In the genomic region with DNA sequence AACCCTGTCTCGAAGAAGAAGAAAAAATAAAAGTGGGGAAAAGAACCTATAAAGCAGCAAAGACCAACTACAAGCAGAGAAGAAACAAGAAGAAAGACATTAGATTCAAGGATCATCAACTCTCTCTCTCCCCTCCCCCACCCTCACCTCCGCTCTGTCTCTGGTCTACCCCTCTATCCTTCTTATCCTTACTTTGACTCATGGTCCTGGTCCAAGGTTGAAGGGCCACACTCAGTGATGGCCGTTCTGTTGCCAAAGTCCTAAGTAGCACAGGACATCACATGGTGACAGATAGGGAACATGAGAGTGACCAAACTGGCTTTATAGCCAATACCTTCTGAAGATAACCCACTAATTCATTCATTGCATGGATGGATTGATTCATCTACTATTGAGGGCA, we compare ENCODE assay signal across 28 mouse cellular contexts. TPM values are rescaled to one million over a fixed set of nuclear protein-coding genes. Genes with fewer than 3 reads are reported as not detected.
"Had no signal": no experiment of that assay in that cellular context is flagged by ENCODE, and none has a peak within 500 bp of the region (broad histone marks: within the 10 kb centered on the region; RNA-seq: fewer than 3 reads in every experiment).

No protein-coding gene starts in this region.

- H3K4me3 ChIP-seq: heart, embryonic 13.5 days; heart, embryonic 15.5 days; hindbrain, embryonic 13.5 days; hindbrain, embryonic 15.5 days; kidney, embryonic 15.5 days; layer of hippocampus, adult 2 months; left cerebral cortex, adult 2 months; limb, embryonic 10.5 days; limb, embryonic 12.5 days; liver, embryonic 13.5 days; liver, embryonic 15.5 days had no signal

- H3K9ac ChIP-seq: heart, embryonic 13.5 days; heart, embryonic 15.5 days; hindbrain, embryonic 13.5 days; hindbrain, embryonic 15.5 days; kidney, embryonic 15.5 days; limb, embryonic 12.5 days; liver, embryonic 13.5 days; liver, embryonic 15.5 days had no signal

- H3K36me3 ChIP-seq: heart, embryonic 13.5 days; heart, embryonic 15.5 days; hindbrain, embryonic 13.5 days; hindbrain, embryonic 15.5 days; kidney, embryonic 15.5 days; limb, embryonic 10.5 days; limb, embryonic 12.5 days; liver, embryonic 13.5 days; liver, embryonic 15.5 days had no signal

- H3K27me3 ChIP-seq: heart, embryonic 13.5 days; heart, embryonic 15.5 days; hindbrain, embryonic 15.5 days; kidney, embryonic 15.5 days; limb, embryonic 12.5 days had no signal

- H3K27ac ChIP-seq: heart, embryonic 13.5 days; heart, embryonic 15.5 days; hindbrain, embryonic 13.5 days; hindbrain, embryonic 15.5 days; hindbrain, postnatal 0 days; kidney, embryonic 15.5 days; kidney, postnatal 0 days; layer of hippocampus, adult 2 months; left cerebral cortex, adult 2 months; limb, embryonic 10.5 days; limb, embryonic 12.5 days; liver, embryonic 13.5 days; liver, embryonic 15.5 days had no signal

- ATAC-seq: hindbrain, postnatal 0 days had no signal

- H3K9me3 ChIP-seq: heart, embryonic 13.5 days; heart, embryonic 15.5 days; hindbrain, embryonic 13.5 days; hindbrain, embryonic 15.5 days; limb, embryonic 10.5 days; limb, embryonic 12.5 days; liver, embryonic 13.5 days; liver, embryonic 15.5 days had no signal

- DNase-seq: gastrocnemius, postnatal 14 days; gastrocnemius, postnatal 36 days; heart, adult 18-20 months; heart, postnatal 14 days; heart, postnatal 36 days; kidney, adult 11 months; kidney, adult 2 months; kidney, adult 9 months; kidney, postnatal 14 days; kidney, postnatal 4 days; liver; liver, embryonic 13.5 days had no signal

- H3K4me2 ChIP-seq: heart, embryonic 11.5 days; heart, embryonic 13.5 days; heart, embryonic 15.5 days; hindbrain, embryonic 13.5 days; hindbrain, embryonic 15.5 days; kidney, embryonic 15.5 days; limb, embryonic 12.5 days; liver, embryonic 11.5 days; liver, embryonic 13.5 days; liver, embryonic 15.5 days had no signal

RNA-seq across cellular contexts. Expression of gene Tnfsf13, which starts 11.8 kb away (rescaled TPM):
- polyA plus RNA-seq: heart, embryonic 11.5 days; hindbrain, embryonic 11.5 days; intestine, embryonic 14.5 days; liver, embryonic 13.5 days had no signal
